Mouse (Mus musculus) brown adipose tissue, adult 24 weeks (tissue): Measurements from ENCODE around the gene Cnga3. TPM values are rescaled to one million over a fixed set of nuclear protein-coding genes. Genes with fewer than 3 reads are reported as not detected.

Experiments
- H3K27ac ChIP-seq: fragments of 200-500 bp; replicated peaks from 2 replicates; pipeline ENCODE4 v1.5.1; 2012; ENCODE audit warnings: low read depth, mild to moderate bottlenecking, low read length
- H3K4me1 ChIP-seq: fragments of 200-500 bp; 2 replicates; pipeline ENCODE4 v1.6.1; 2012; ENCODE audit warnings: low read length, mixed read lengths; ENCODE audit not compliant: control insufficient read depth, insufficient read depth, insufficient read length
- H3K4me3 ChIP-seq: fragments of 200-500 bp; 2 replicates; pipeline ENCODE4 v1.5.1; 2012; ENCODE audit warnings: low read depth, mild to moderate bottlenecking, low read length, moderate library complexity; ENCODE audit not compliant: insufficient read depth
- polyA plus RNA-seq: library from polyadenylated mRNA; stranded (reverse); fragments of >200 nt; gene quantifications from 2 replicates; pipeline ENCODE4 v1.2.4, GENCODE M21; 2012; ENCODE audit not compliant: missing spikeins, insufficient read depth, insufficient read length

The Cnga3 gene
- polyA plus RNA-seq, 1 experiment, result 0.79 TPM

DNA sequence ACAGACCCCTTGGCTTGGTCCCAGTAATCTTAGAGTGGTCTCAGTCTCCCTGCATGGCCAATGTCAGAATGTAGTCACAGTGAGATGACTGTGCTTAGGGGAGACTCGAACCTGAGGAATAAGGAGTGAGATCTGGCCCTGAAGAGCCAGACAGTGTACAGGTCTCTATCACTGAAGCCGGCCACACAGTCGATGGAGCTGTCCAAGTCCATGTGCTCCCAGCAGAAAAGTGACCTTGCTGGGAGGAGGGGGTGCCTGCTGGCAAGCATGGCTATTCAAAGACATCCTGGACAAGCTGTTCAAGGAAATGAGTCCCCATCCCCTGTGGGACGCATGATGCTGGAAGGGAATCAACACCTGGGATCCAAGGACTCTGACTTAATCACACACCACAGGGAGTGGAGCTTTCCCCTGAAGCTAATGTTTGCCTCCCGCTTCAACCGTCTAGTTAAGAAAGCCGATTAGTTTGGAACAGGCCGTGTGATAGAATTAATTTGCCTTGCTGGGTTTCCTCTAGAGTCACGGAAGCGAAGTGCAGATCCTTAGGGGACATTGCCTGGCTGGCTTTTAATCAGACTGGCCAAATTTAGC is 24.9 kb downstream of the Cnga3 start:
- no peak overlapping the region for H3K4me3 ChIP-seq
- peaks cover 2% of the 10 kb centered on the region; the same call in 1 of the 2 replicates for H3K4me1 ChIP-seq
- no peak overlapping the region for H3K27ac ChIP-seq

GRCm38 (mm10) chr1:37242253-37242652 is 28.0 kb downstream of the Cnga3 start:
- Histone ChIP-seq H3K4me1 (peaks cover 2% of the 10 kb centered on the region; the same call in 1 of the 2 replicates), H3K27ac (no peak overlapping the region), H3K4me3 (no peak overlapping the region)

GRCm38 (mm10) chr1:37246476-37246875 is 32.2 kb downstream of the Cnga3 start:
- Histone ChIP-seq H3K27ac (no peak overlapping the region), H3K4me3 (no peak overlapping the region), H3K4me1 (no peaks in the 10 kb centered on the region)

DNA sequence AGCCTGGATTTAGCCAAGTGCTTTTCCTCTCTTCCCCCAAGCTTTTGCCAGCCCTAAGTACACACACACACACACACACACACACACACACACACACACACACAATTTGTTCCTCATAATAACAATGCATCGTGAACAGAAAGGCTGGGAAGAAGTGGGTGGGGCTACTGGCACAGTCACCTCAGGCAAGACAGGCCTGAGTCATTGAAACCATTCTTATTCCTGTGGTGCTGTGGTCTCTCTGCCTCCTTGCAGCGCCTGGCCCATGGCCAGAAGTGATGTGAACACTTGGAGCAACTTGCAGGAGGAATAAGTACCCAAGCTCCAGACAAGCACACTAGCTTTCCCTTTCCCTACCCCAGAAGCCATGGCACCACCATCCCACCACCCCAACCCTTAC is 34.2 kb downstream of the Cnga3 start:
- Histone ChIP-seq H3K27ac (no peak overlapping the region), H3K4me1 (no peaks in the 10 kb centered on the region), H3K4me3 (no peak overlapping the region)

- Histone ChIP-seq H3K4me1 (no peaks in the 10 kb centered on the region), H3K4me3 (no peak overlapping the region), H3K27ac (no peak overlapping the region)
Measured at GRCm38 (mm10) chr1:37250643-37251310, 36.5 kb downstream of the Cnga3 start.

DNA sequence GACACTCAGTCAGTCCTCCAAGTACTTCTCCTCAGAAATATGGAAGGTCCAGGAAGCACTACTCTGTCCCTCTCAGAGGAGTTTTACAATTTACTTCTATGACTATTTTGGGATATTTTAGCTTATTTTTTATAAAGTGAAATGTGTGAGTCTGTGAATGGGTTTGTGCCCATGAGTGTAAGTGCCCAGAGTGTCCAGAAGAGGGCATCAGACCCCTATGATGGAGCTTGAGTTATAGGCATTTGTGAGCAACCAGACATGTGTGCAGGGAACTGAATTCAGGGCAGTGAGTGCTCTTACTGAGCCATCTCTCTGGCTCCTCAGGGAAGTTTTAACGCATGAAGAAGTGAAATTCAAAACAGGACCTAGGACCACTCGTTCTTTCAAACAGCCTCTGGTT is 44.2 kb downstream of the Cnga3 start:
- no peaks in the 10 kb centered on the region for H3K4me1 ChIP-seq
- no peak overlapping the region for H3K4me3 ChIP-seq
- H3K27ac ChIP-seq, result no peak overlapping the region

GRCm38 (mm10) chr1:37272464-37272863 is 58.2 kb downstream of the Cnga3 start:
- no peak overlapping the region for H3K27ac ChIP-seq
- no peaks in the 10 kb centered on the region for H3K4me1 ChIP-seq
- H3K4me3 ChIP-seq, result no peak overlapping the region

- Histone ChIP-seq H3K4me1 (no peaks in the 10 kb centered on the region), H3K27ac (no peak overlapping the region), H3K4me3 (no peak overlapping the region)
Measured at GRCm38 (mm10) chr1:37286556-37286955, 72.3 kb downstream of the Cnga3 start.

GRCm38 (mm10) chr1:37287748-37288147 is 73.5 kb downstream of the Cnga3 start:
- H3K4me1 ChIP-seq, result no peaks in the 10 kb centered on the region
- H3K4me3 ChIP-seq, result no peak overlapping the region

GRCm38 (mm10) chr1:37288181-37288935 is 74.1 kb downstream of the Cnga3 start:
- Histone ChIP-seq H3K4me3 (no peak overlapping the region), H3K4me1 (no peaks in the 10 kb centered on the region), H3K27ac (no peak overlapping the region)

More at GRCm38 (mm10) chr1:37287748-37288147, 73.5 kb downstream of the Cnga3 start:
- no peak overlapping the region for H3K27ac ChIP-seq

- Histone ChIP-seq H3K4me3 (no peak overlapping the region), H3K4me1 (no peaks in the 10 kb centered on the region), H3K27ac (no peak overlapping the region)
Measured at GRCm38 (mm10) chr1:37288941-37289340, 74.7 kb downstream of the Cnga3 start.

GRCm38 (mm10) chr1:37296414-37296813 is 82.2 kb downstream of the Cnga3 start:
- Histone ChIP-seq H3K4me3 (no peak overlapping the region), H3K27ac (no peak overlapping the region), H3K4me1 (peaks cover 7% of the 10 kb centered on the region; the same call in 1 of the 2 replicates)

GRCm38 (mm10) chr1:37298904-37299303 is 84.7 kb downstream of the Cnga3 start:
- peaks cover 7% of the 10 kb centered on the region; the same call in 1 of the 2 replicates for H3K4me1 ChIP-seq

GRCm38 (mm10) chr1:37299540-37300491 is 85.6 kb downstream of the Cnga3 start, which contains the start of gene Inpp4a:
Gene Inpp4a (plus strand): TSS chr1:37299865.
- Histone ChIP-seq H3K27ac (peak within 1 kb of the TSS; percentile 25), H3K4me3 (peak within 1 kb of the TSS; percentile 90), H3K4me1 (peaks cover 7% of the 10 kb centered on the region; the same call in 1 of the 2 replicates)

More at GRCm38 (mm10) chr1:37298904-37299303, 84.7 kb downstream of the Cnga3 start:
- H3K4me3 ChIP-seq, result no peak overlapping the region
- no peak overlapping the region for H3K27ac ChIP-seq
